Mouse (Mus musculus): ENCODE results near the gene Gm10188. TPM values are rescaled to one million over a fixed set of nuclear protein-coding genes. Genes with fewer than 3 reads are reported as not detected.

Gene Gm10188
- polyA plus RNA-seq, 1 experiment from 2014 or later = not detected

GRCm38 (mm10) chr1:132222166-132222565, 7.4 kb downstream of the Gm10188 start:
- 27% methylated on average over 6 of the region's 6 CpGs for WGBS (ENCODE audit: insufficient replicate concordance)
- ATAC-seq (ENCODE audit: insufficient read depth) = no peak

DNA sequence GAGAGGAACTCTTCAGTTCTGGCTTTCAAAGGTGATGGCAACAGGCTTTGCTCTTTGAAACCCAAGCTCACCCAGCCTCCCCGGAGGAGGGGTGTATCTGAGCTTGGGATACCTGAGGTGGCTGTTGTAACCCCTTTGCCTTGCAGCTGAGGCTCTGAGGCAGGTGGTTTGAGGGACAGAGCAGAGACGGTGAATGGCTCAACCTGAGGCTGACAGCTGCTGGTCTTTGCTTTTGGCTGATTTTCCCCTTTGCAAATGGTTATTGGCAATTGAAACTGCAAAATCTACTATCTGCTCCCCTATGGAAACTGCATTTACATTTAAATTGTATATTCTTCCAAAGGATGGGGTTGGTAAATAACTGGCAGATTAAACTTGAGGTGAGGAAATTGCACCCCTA, 7.9 kb downstream of the Gm10188 start:
- Histone ChIP-seq H3K9ac (no peak overlapping the region), H3K4me3 (replicated peaks) (no peak overlapping the region), H3K4me1 (replicated peaks) (no peaks in the 10 kb centered on the region), H3K9me3 (replicated peaks) (no peaks in the 10 kb centered on the region), H3K27ac (replicated peaks) (no peak overlapping the region), H3K36me3 (replicated peaks) (no peaks in the 10 kb centered on the region), H3K27me3 (peaks cover 23% of the 10 kb centered on the region), H3K4me2 (no peak overlapping the region)
- WGBS (ENCODE audit: insufficient replicate concordance) = 29% methylated on average over 2 of the region's 2 CpGs
- ATAC-seq (ENCODE audit: insufficient read depth) = no peak

More at GRCm38 (mm10) chr1:132222166-132222565, 7.4 kb downstream of the Gm10188 start:
- Histone ChIP-seq H3K27me3 (peaks cover 23% of the 10 kb centered on the region), H3K27ac (replicated peaks) (no peak overlapping the region), H3K36me3 (replicated peaks) (no peaks in the 10 kb centered on the region), H3K4me3 (replicated peaks) (no peak overlapping the region), H3K4me2 (no peak overlapping the region), H3K4me1 (replicated peaks) (no peaks in the 10 kb centered on the region), H3K9me3 (replicated peaks) (no peaks in the 10 kb centered on the region), H3K9ac (no peak overlapping the region)

DNA sequence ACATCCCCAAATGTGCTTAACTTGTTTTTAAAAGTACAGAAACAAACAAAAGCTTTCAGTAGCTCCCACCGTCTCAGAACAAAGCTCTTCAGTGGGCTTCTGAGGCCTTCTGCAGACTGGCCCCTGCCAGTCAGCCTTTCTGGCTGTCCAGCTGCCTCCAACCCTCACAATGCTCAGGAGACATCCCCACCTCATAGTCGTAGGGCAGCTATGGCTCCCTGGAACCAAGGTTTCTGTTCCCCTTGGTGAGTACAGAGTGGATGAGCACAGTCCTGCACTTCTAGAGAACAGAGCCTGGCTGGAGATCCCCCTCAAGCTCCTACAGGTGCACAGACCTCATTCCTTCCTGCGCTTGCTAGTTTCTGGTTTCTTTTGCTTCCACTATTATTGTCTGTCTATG, 13.3 kb downstream of the Gm10188 start:
- H3K27ac ChIP-seq (replicated peaks) = no peak overlapping the region
- H3K36me3 ChIP-seq (replicated peaks) = no peaks in the 10 kb centered on the region
- peaks cover 5% of the 10 kb centered on the region; the same call in 1 of the 2 replicates for H3K4me1 ChIP-seq (replicated peaks)
- H3K9me3 ChIP-seq (replicated peaks) = no peaks in the 10 kb centered on the region
- no peak for ATAC-seq (ENCODE audit: insufficient read depth)
- no peak overlapping the region for H3K4me3 ChIP-seq (replicated peaks)
- peaks cover 38% of the 10 kb centered on the region for H3K27me3 ChIP-seq
- no peak overlapping the region for H3K9ac ChIP-seq
- 49% methylated on average over 3 of the region's 3 CpGs for WGBS (ENCODE audit: insufficient replicate concordance)
- no peak overlapping the region for H3K4me2 ChIP-seq

- Histone ChIP-seq H3K4me3 (replicated peaks) (no peak overlapping the region), H3K27ac (replicated peaks) (no peak overlapping the region), H3K9ac (no peak overlapping the region), H3K27me3 (peaks cover 51% of the 10 kb centered on the region), H3K4me1 (replicated peaks) (peaks cover 5% of the 10 kb centered on the region; the same call in 1 of the 2 replicates), H3K9me3 (replicated peaks) (no peaks in the 10 kb centered on the region), H3K4me2 (no peak overlapping the region), H3K36me3 (replicated peaks) (no peaks in the 10 kb centered on the region)
- no peak for ATAC-seq (ENCODE audit: insufficient read depth)
- WGBS (ENCODE audit: insufficient replicate concordance) = 44% methylated on average over 6 of the region's 6 CpGs
Measured at GRCm38 (mm10) chr1:132213076-132213475, 16.5 kb downstream of the Gm10188 start.

GRCm38 (mm10) chr1:132212218-132212617, 17.3 kb downstream of the Gm10188 start:
- H3K9ac ChIP-seq = no peak overlapping the region

GRCm38 (mm10) chr1:132211672-132212071, 17.9 kb downstream of the Gm10188 start:
- 39% methylated on average over 12 of the region's 12 CpGs for WGBS (ENCODE audit: insufficient replicate concordance)
- H3K27me3 ChIP-seq = peaks cover 60% of the 10 kb centered on the region
- H3K4me1 ChIP-seq (replicated peaks) = peaks cover 5% of the 10 kb centered on the region; the same call in 1 of the 2 replicates
- H3K4me2 ChIP-seq = no peak overlapping the region
- no peaks in the 10 kb centered on the region for H3K9me3 ChIP-seq (replicated peaks)
- no peak overlapping the region for H3K4me3 ChIP-seq (replicated peaks)
- ATAC-seq (ENCODE audit: insufficient read depth) = no peak
- H3K27ac ChIP-seq (replicated peaks) = no peak overlapping the region
- H3K9ac ChIP-seq = no peak overlapping the region
- no peaks in the 10 kb centered on the region for H3K36me3 ChIP-seq (replicated peaks)

More at GRCm38 (mm10) chr1:132212218-132212617, 17.3 kb downstream of the Gm10188 start:
- no peak overlapping the region for H3K27ac ChIP-seq (replicated peaks)
- H3K4me1 ChIP-seq (replicated peaks) = peaks cover 5% of the 10 kb centered on the region; the same call in 1 of the 2 replicates
- H3K4me3 ChIP-seq (replicated peaks) = peak overlapping the region; percentile 37
- peak overlapping the region; percentile 54 for H3K4me2 ChIP-seq
- peaks cover 60% of the 10 kb centered on the region for H3K27me3 ChIP-seq
- ATAC-seq (ENCODE audit: insufficient read depth) = no peak
- no peaks in the 10 kb centered on the region for H3K36me3 ChIP-seq (replicated peaks)
- 6% methylated on average over 20 of the region's 20 CpGs for WGBS (ENCODE audit: insufficient replicate concordance)
- H3K9me3 ChIP-seq (replicated peaks) = no peaks in the 10 kb centered on the region

- peaks cover 64% of the 10 kb centered on the region for H3K27me3 ChIP-seq
Measured at GRCm38 (mm10) chr1:132210922-132211321, 18.6 kb downstream of the Gm10188 start.

DNA sequence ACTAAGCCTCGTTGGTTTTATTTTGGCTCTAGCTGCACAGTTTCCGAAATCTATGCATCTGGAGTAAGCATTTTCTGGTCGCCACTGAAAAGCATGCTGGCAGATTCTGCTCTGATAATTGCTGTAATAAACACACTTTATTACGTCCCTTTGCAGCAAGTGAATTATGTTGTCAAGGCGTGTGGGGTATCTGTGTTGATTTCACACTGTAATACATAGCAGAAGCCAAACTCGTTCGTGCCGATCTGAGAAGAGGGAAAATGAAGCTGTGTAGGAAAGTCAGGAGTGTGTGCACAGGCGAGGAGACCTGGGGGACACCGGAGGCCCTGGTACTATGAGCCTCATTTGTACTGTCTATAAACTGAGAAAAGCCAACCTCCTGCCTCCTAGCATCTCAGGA, 20.2 kb downstream of the Gm10188 start:
- Histone ChIP-seq H3K36me3 (replicated peaks) (no peaks in the 10 kb centered on the region), H3K4me2 (no peak overlapping the region), H3K4me1 (replicated peaks) (peaks cover 5% of the 10 kb centered on the region; the same call in 1 of the 2 replicates), H3K9me3 (replicated peaks) (no peaks in the 10 kb centered on the region), H3K27ac (replicated peaks) (no peak overlapping the region), H3K27me3 (peaks cover 77% of the 10 kb centered on the region), H3K4me3 (replicated peaks) (no peak overlapping the region), H3K9ac (no peak overlapping the region)
- ATAC-seq (ENCODE audit: insufficient read depth) = no peak
- 56% methylated on average over 10 of the region's 10 CpGs for WGBS (ENCODE audit: insufficient replicate concordance)

More at GRCm38 (mm10) chr1:132210922-132211321, 18.6 kb downstream of the Gm10188 start:
- H3K36me3 ChIP-seq (replicated peaks) = no peaks in the 10 kb centered on the region
- H3K4me1 ChIP-seq (replicated peaks) = peaks cover 5% of the 10 kb centered on the region; the same call in 1 of the 2 replicates
- H3K9me3 ChIP-seq (replicated peaks) = no peaks in the 10 kb centered on the region
- no peak overlapping the region for H3K4me3 ChIP-seq (replicated peaks)
- 8% methylated on average over 7 of the region's 7 CpGs for WGBS (ENCODE audit: insufficient replicate concordance)
- no peak for ATAC-seq (ENCODE audit: insufficient read depth)
- H3K27ac ChIP-seq (replicated peaks) = no peak overlapping the region
- H3K9ac ChIP-seq = no peak overlapping the region
- H3K4me2 ChIP-seq = no peak overlapping the region

DNA sequence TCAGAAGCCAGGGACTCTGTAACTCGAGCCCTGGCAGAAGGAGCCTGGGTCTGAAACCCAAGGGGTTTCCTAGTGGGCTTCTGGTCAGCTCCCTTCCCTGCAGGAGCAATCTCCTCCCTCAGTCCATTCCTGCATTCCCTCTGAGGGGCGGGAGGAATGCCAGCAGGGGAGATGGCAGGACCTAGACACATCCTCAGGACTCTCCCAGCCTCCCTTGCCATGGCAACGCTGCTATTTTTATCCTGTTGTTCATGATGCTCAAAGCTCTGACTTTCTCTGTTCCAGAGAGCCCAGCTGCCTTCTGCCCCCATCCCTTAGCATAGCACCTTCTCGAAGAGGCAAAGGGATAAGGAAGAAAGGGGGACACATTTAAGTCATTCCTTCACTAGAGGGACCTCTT, 21.4 kb downstream of the Gm10188 start:
- Histone ChIP-seq H3K4me1 (replicated peaks) (peaks cover 5% of the 10 kb centered on the region; the same call in 1 of the 2 replicates), H3K4me3 (replicated peaks) (no peak overlapping the region), H3K27ac (replicated peaks) (no peak overlapping the region), H3K4me2 (no peak overlapping the region), H3K27me3 (peaks cover 80% of the 10 kb centered on the region), H3K9me3 (replicated peaks) (no peaks in the 10 kb centered on the region), H3K9ac (no peak overlapping the region), H3K36me3 (replicated peaks) (no peaks in the 10 kb centered on the region)
- no peak for ATAC-seq (ENCODE audit: insufficient read depth)
- WGBS (ENCODE audit: insufficient replicate concordance) = 21% methylated on average over 4 of the region's 4 CpGs

DNA sequence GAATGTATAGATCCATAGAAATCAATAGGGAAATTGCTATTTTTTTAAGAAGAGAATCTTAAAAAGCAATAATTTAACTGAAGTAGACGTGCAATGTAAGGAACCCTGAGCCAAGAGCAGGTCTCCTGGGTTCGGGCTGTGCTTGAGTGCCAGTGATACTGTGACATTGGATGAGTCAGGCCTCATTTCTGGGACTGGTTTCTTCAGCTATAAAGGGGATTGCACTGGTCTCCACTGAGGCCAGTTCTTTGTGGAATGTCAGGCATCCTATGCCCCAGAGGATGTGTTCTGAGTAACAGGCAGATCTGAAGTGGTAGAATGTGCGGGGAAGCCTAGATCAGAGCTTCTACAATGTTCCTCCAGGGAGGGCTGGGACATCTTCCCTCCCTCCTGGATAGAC, 22.7 kb downstream of the Gm10188 start:
- Histone ChIP-seq H3K27ac (replicated peaks) (no peak overlapping the region), H3K4me2 (no peak overlapping the region), H3K27me3 (peaks cover 77% of the 10 kb centered on the region), H3K4me1 (replicated peaks) (no peaks in the 10 kb centered on the region), H3K9me3 (replicated peaks) (no peaks in the 10 kb centered on the region), H3K9ac (no peak overlapping the region), H3K36me3 (replicated peaks) (no peaks in the 10 kb centered on the region), H3K4me3 (replicated peaks) (no peak overlapping the region)
- no peak for ATAC-seq (ENCODE audit: insufficient read depth)
- 55% methylated on average over 3 of the region's 3 CpGs for WGBS (ENCODE audit: insufficient replicate concordance)

GRCm38 (mm10) chr1:132205958-132206357, 23.6 kb downstream of the Gm10188 start:
- H3K9ac ChIP-seq = no peak overlapping the region
- no peak for ATAC-seq (ENCODE audit: insufficient read depth)
- H3K9me3 ChIP-seq (replicated peaks) = no peaks in the 10 kb centered on the region
- H3K36me3 ChIP-seq (replicated peaks) = no peaks in the 10 kb centered on the region
- no peak overlapping the region for H3K4me2 ChIP-seq
- no peak overlapping the region for H3K27ac ChIP-seq (replicated peaks)
- no peak overlapping the region for H3K4me3 ChIP-seq (replicated peaks)
- H3K27me3 ChIP-seq = peaks cover 77% of the 10 kb centered on the region
- no peaks in the 10 kb centered on the region for H3K4me1 ChIP-seq (replicated peaks)
- WGBS (ENCODE audit: insufficient replicate concordance) = 20% methylated on average over 5 of the region's 5 CpGs

DNA sequence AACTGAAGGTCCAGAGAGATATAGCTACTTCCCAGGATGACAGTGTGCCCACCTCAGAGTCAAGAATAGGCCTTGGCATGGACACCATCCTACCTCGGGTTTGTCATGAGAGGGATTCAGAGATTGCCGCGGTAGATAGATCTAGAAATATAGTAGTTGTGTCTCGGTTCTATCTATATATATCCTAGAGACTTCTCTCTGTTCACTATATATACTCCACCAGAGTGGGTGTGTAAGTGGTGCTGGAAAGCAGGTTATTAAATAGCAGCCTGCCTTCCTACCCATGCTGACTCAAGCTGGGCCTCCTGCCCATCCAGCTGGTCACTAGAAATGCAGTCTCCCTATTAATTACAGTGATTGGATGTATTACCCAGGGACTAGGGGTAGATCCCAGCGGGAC, 26.8 kb downstream of the Gm10188 start:
- WGBS (ENCODE audit: insufficient replicate concordance) = 72% methylated on average over 5 of the region's 5 CpGs

More for the DNA sequence above, 26.8 kb downstream of the Gm10188 start:
- H3K9me3 ChIP-seq (replicated peaks) = no peaks in the 10 kb centered on the region
- peaks cover 85% of the 10 kb centered on the region for H3K27me3 ChIP-seq
- no peaks in the 10 kb centered on the region for H3K4me1 ChIP-seq (replicated peaks)
- H3K36me3 ChIP-seq (replicated peaks) = no peaks in the 10 kb centered on the region
- ATAC-seq (ENCODE audit: insufficient read depth) = no peak
- H3K4me2 ChIP-seq = no peak overlapping the region
- no peak overlapping the region for H3K9ac ChIP-seq
- H3K27ac ChIP-seq (replicated peaks) = no peak overlapping the region
- H3K4me3 ChIP-seq (replicated peaks) = no peak overlapping the region
